Mouse (Mus musculus): Measurements from ENCODE around the gene Sfr1. TPM values are rescaled to one million over a fixed set of nuclear protein-coding genes. Genes with fewer than 3 reads are reported as not detected.
A peak's percentile ranks its signal among the peaks of the same experiment; 100 is the strongest.

Gene Sfr1
- total RNA-seq (2021), result 100 to 1,000 TPM; 116 to 127 TPM
- long read RNA-seq, experiment 1, transcript Sfr1-201 (4 exons, 1,657 nt), result major isoform, 120 of 197 reads
- long read RNA-seq, experiment 1, partial matches to known transcripts, result 5 of 197 reads
- long read RNA-seq, experiment 1, other reads (novel, unspliced or antisense), result 72 of 197 reads
- long read RNA-seq, experiment 2, transcript Sfr1-201 (4 exons, 1,657 nt), result major isoform, 74 of 157 reads
- long read RNA-seq, experiment 2, partial matches to known transcripts, result 4 of 157 reads
- long read RNA-seq, experiment 2, other reads (novel, unspliced or antisense), result 79 of 157 reads

GRCm38 (mm10) chr19:47731071-47731881, at the start of gene Sfr1:
Gene Sfr1 (plus strand): TSS chr19:47731682.
- peak; percentile 99 for DNase-seq (ENCODE audit: low spot score in 2 of 2)

GRCm38 (mm10) chr19:47689592-47689991, 41.9 kb upstream of the Sfr1 start:
- no peak for DNase-seq (ENCODE audit: low spot score in 2 of 2)

- no peak for DNase-seq (ENCODE audit: low spot score in 2 of 2)
Measured at GRCm38 (mm10) chr19:47691994-47692393, 39.5 kb upstream of the Sfr1 start, which contains the start of gene Col17a1. Gene Col17a1 (minus strand): TSS chr19:47692094.

GRCm38 (mm10) chr19:47695725-47696124, 35.8 kb upstream of the Sfr1 start:
- DNase-seq (ENCODE audit: low spot score in 2 of 2), result no peak

- DNase-seq (ENCODE audit: low spot score in 2 of 2), result no peak
Measured at GRCm38 (mm10) chr19:47696411-47696810, 35.1 kb upstream of the Sfr1 start.

- no peak for DNase-seq (ENCODE audit: low spot score in 2 of 2)
Measured at GRCm38 (mm10) chr19:47697067-47697466, 34.4 kb upstream of the Sfr1 start.

GRCm38 (mm10) chr19:47698266-47698665, 33.2 kb upstream of the Sfr1 start:
- no peak for DNase-seq (ENCODE audit: low spot score in 2 of 2)

- DNase-seq (ENCODE audit: low spot score in 2 of 2), result no peak
Measured at GRCm38 (mm10) chr19:47699743-47700142, 31.7 kb upstream of the Sfr1 start.

GRCm38 (mm10) chr19:47700509-47700908, 31.0 kb upstream of the Sfr1 start:
- DNase-seq (ENCODE audit: low spot score in 2 of 2), result no peak

GRCm38 (mm10) chr19:47705080-47705771, 26.3 kb upstream of the Sfr1 start:
- no peak for DNase-seq (ENCODE audit: low spot score in 2 of 2)

GRCm38 (mm10) chr19:47705772-47706309, 25.6 kb upstream of the Sfr1 start:
- no peak for DNase-seq (ENCODE audit: low spot score in 2 of 2)

- DNase-seq (ENCODE audit: low spot score in 2 of 2), result no peak
Measured at GRCm38 (mm10) chr19:47710376-47710775, 21.1 kb upstream of the Sfr1 start.

- peak in 1 of 2 experiments; percentile 26 for DNase-seq (ENCODE audit: low spot score in 2 of 2)
Measured at GRCm38 (mm10) chr19:47713457-47713856, 18.0 kb upstream of the Sfr1 start.

GRCm38 (mm10) chr19:47716144-47716543, 15.3 kb upstream of the Sfr1 start:
- DNase-seq (ENCODE audit: low spot score in 2 of 2), result no peak

- no peak for DNase-seq (ENCODE audit: low spot score in 2 of 2)
Measured at GRCm38 (mm10) chr19:47719147-47719546, 12.3 kb upstream of the Sfr1 start.

GRCm38 (mm10) chr19:47722471-47722870, 9.0 kb upstream of the Sfr1 start:
- DNase-seq (ENCODE audit: low spot score in 2 of 2), result no peak

GRCm38 (mm10) chr19:47724903-47725302, 6.6 kb upstream of the Sfr1 start:
- no peak for DNase-seq (ENCODE audit: low spot score in 2 of 2)

GRCm38 (mm10) chr19:47725643-47726140, 5.8 kb upstream of the Sfr1 start:
- no peak for DNase-seq (ENCODE audit: low spot score in 2 of 2)

- peak; percentile 77 to 83 for DNase-seq (ENCODE audit: low spot score in 2 of 2)
Measured at GRCm38 (mm10) chr19:47730691-47731070, 801 bp upstream of the Sfr1 start.

- DNase-seq (ENCODE audit: low spot score in 2 of 2), result peak; percentile 58 to 78
Measured at GRCm38 (mm10) chr19:47731931-47732330, 449 bp downstream of the Sfr1 start.

GRCm38 (mm10) chr19:47747072-47747471, 15.6 kb downstream of the Sfr1 start:
- DNase-seq (ENCODE audit: low spot score in 2 of 2), result no peak
